Mouse (Mus musculus): ENCODE measurements around the gene Tenm3. TPM values are rescaled to one million over a fixed set of nuclear protein-coding genes. Genes with fewer than 3 reads are reported as not detected.
A peak's percentile ranks its signal among the peaks of the same experiment; 100 is the strongest.

Tenm3 gene
- polyA plus RNA-seq, 1 experiment = 12.8 TPM

GRCm38 (mm10) chr8:48514230-48514629 lies 329.5 kb downstream of the Tenm3 start:
- H3K79me2 ChIP-seq (ENCODE audit: control insufficient read depth, insufficient read depth) = peaks cover 6% of the 10 kb centered on the region
- TF ChIP-seq TCF12 (IDR thresholded peaks at IDR 0.05; ENCODE audit: insufficient read depth, poor library complexity, severe bottlenecking) = no peak
- TF ChIP-seq USF1 (IDR thresholded peaks at IDR 0.05; ENCODE audit: low read depth) = no peak
- TF ChIP-seq TCF3 (IDR thresholded peaks at IDR 0.05; ENCODE audit: insufficient read length, low read depth) = no peak
- H3K4me3 ChIP-seq = no peak overlapping the region
- no peak overlapping the region for H3K4me2 ChIP-seq (ENCODE audit: low read depth)
- no peak overlapping the region for H3ac ChIP-seq (ENCODE audit: control insufficient read depth, insufficient read length)
- H3K27me3 ChIP-seq (ENCODE audit: control insufficient read depth, insufficient read depth, insufficient read length) = no peaks in the 10 kb centered on the region
- no peaks in the 10 kb centered on the region for H3K36me3 ChIP-seq (ENCODE audit: control insufficient read depth, insufficient read depth)

DNA sequence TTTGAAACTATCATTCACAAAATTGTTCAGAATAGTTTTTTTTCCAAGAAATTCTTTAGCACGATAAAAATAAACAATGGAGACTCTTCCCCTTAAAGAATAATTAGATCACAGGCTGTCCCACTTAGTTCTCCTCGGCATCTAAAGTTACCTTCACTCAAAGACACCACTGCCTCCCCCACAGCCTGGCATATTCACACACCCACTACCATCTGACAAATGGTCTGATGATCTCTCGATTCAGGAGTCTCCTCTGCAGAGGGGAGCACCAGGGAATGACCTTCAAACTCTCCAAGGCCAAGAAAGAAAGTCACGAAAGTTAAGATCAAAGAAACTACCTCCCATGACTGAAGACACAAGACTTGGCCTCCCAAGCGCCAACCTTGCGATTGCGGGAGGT lies 329.9 kb downstream of the Tenm3 start:
- H3K4me2 ChIP-seq (ENCODE audit: low read depth) = no peak overlapping the region
- TF ChIP-seq TCF3 (IDR thresholded peaks at IDR 0.05; ENCODE audit: insufficient read length, low read depth) (no peak), POLR2A (IDR thresholded peaks at IDR 0.05; ENCODE audit: insufficient read length, low read depth) (no peak), POLR2AphosphoS2 (IDR thresholded peaks at IDR 0.05; ENCODE audit: insufficient read length, low read depth) (no peak), E2F4 (IDR thresholded peaks at IDR 0.05; ENCODE audit: insufficient read depth) (no peak), MYOG (IDR thresholded peaks at IDR 0.05; ENCODE audit: control insufficient read depth in 1 of 3, insufficient read depth in 1 of 3, insufficient read length in 2 of 3, low read depth in 2 of 3) (no peak)
- H3K36me3 ChIP-seq (ENCODE audit: control insufficient read depth, insufficient read depth) = no peaks in the 10 kb centered on the region
- peaks cover 6% of the 10 kb centered on the region for H3K79me2 ChIP-seq (ENCODE audit: control insufficient read depth, insufficient read depth)
- H3ac ChIP-seq (ENCODE audit: control insufficient read depth, insufficient read length) = no peak overlapping the region
- H3K27me3 ChIP-seq (ENCODE audit: control insufficient read depth, insufficient read depth, insufficient read length) = no peaks in the 10 kb centered on the region
- no peak overlapping the region for H3K4me3 ChIP-seq

DNA sequence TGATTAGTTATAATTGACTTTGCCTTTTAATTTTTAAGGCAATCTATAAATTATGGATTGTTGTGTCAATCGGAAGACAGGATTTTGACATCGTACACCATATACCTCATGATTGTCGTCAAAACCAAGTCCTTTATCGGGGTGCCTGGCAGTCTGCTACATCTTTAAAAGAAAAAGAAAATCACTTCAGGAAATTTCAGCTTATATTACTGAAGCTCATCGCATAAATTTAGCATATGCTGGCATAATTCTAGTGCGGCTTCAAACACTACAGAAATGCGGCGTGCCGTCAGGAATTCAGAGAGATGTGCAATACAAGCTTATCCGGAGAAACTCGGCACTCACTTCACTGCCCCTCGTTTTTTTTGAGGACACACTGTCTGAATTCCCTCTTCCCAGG lies 332.2 kb downstream of the Tenm3 start:
- Histone ChIP-seq H3K4me2 (ENCODE audit: low read depth) (peak overlapping the region; percentile 73), H3K4me3 (peak overlapping the region; percentile 21)
- TF ChIP-seq MYOD1 (IDR thresholded peaks at IDR 0.05; ENCODE audit: control insufficient read depth in 1 of 3, insufficient read length in 2 of 3, low read depth in 2 of 3) (no peak), REST (IDR thresholded peaks at IDR 0.05; ENCODE audit: insufficient read depth, insufficient read length) (no peak), POLR2AphosphoS2 (IDR thresholded peaks at IDR 0.05; ENCODE audit: insufficient read length, low read depth) (no peak), MAX (IDR thresholded peaks at IDR 0.05; ENCODE audit: low read depth) (no peak), MYOG (IDR thresholded peaks at IDR 0.05; ENCODE audit: control insufficient read depth in 1 of 3, insufficient read depth in 1 of 3, insufficient read length in 2 of 3, low read depth in 2 of 3) (no peak), TCF3 (IDR thresholded peaks at IDR 0.05; ENCODE audit: insufficient read length, low read depth) (no peak), TCF12 (IDR thresholded peaks at IDR 0.05; ENCODE audit: insufficient read depth, poor library complexity, severe bottlenecking) (no peak), E2F4 (IDR thresholded peaks at IDR 0.05; ENCODE audit: insufficient read depth) (no peak), CEBPB (IDR thresholded peaks at IDR 0.05; ENCODE audit: insufficient read depth, poor library complexity, severe bottlenecking) (no peak), POLR2A (IDR thresholded peaks at IDR 0.05; ENCODE audit: insufficient read length, low read depth) (no peak), SRF (IDR thresholded peaks at IDR 0.05; ENCODE audit: control insufficient read depth, insufficient read length, low read depth) (no peak)

GRCm38 (mm10) chr8:48511137-48511536 lies 332.6 kb downstream of the Tenm3 start:
- Histone ChIP-seq H3K27me3 (ENCODE audit: control insufficient read depth, insufficient read depth, insufficient read length) (no peaks in the 10 kb centered on the region), H3K4me2 (ENCODE audit: low read depth) (peak overlapping the region; percentile 73), H3K79me2 (ENCODE audit: control insufficient read depth, insufficient read depth) (peaks cover 6% of the 10 kb centered on the region), H3K4me3 (peak overlapping the region; percentile 21), H3ac (ENCODE audit: control insufficient read depth, insufficient read length) (no peak overlapping the region), H3K36me3 (ENCODE audit: control insufficient read depth, insufficient read depth) (no peaks in the 10 kb centered on the region)
- TF ChIP-seq USF1 (IDR thresholded peaks at IDR 0.05; ENCODE audit: low read depth) (no peak), MYOD1 (IDR thresholded peaks at IDR 0.05; ENCODE audit: control insufficient read depth in 1 of 3, insufficient read length in 2 of 3, low read depth in 2 of 3) (no peak), TCF3 (IDR thresholded peaks at IDR 0.05; ENCODE audit: insufficient read length, low read depth) (no peak), TCF12 (IDR thresholded peaks at IDR 0.05; ENCODE audit: insufficient read depth, poor library complexity, severe bottlenecking) (no peak), E2F4 (IDR thresholded peaks at IDR 0.05; ENCODE audit: insufficient read depth) (no peak), MYOG (IDR thresholded peaks at IDR 0.05; ENCODE audit: control insufficient read depth in 1 of 3, insufficient read depth in 1 of 3, insufficient read length in 2 of 3, low read depth in 2 of 3) (no peak), CEBPB (IDR thresholded peaks at IDR 0.05; ENCODE audit: insufficient read depth, poor library complexity, severe bottlenecking) (no peak), SRF (IDR thresholded peaks at IDR 0.05; ENCODE audit: control insufficient read depth, insufficient read length, low read depth) (no peak), POLR2AphosphoS2 (IDR thresholded peaks at IDR 0.05; ENCODE audit: insufficient read length, low read depth) (no peak), POLR2A (IDR thresholded peaks at IDR 0.05; ENCODE audit: insufficient read length, low read depth) (no peak)

More for the DNA sequence above, 332.2 kb downstream of the Tenm3 start:
- Histone ChIP-seq H3K27me3 (ENCODE audit: control insufficient read depth, insufficient read depth, insufficient read length) (no peaks in the 10 kb centered on the region), H3K36me3 (ENCODE audit: control insufficient read depth, insufficient read depth) (no peaks in the 10 kb centered on the region), H3K79me2 (ENCODE audit: control insufficient read depth, insufficient read depth) (peaks cover 6% of the 10 kb centered on the region), H3ac (ENCODE audit: control insufficient read depth, insufficient read length) (no peak overlapping the region)

- no peak for TF ChIP-seq TCF12 (IDR thresholded peaks at IDR 0.05; ENCODE audit: insufficient read depth, poor library complexity, severe bottlenecking)
- no peak for TF ChIP-seq POLR2AphosphoS2 (IDR thresholded peaks at IDR 0.05; ENCODE audit: insufficient read length, low read depth)
- Histone ChIP-seq H3K27me3 (ENCODE audit: control insufficient read depth, insufficient read depth, insufficient read length) (no peaks in the 10 kb centered on the region), H3K79me2 (ENCODE audit: control insufficient read depth, insufficient read depth) (peaks cover 6% of the 10 kb centered on the region), H3ac (ENCODE audit: control insufficient read depth, insufficient read length) (no peak overlapping the region), H3K4me3 (no peak overlapping the region), H3K4me2 (ENCODE audit: low read depth) (no peak overlapping the region), H3K36me3 (ENCODE audit: control insufficient read depth, insufficient read depth) (no peaks in the 10 kb centered on the region)
These were observed 334.8 kb downstream of the Tenm3 start for GRCm38 (mm10) chr8:48508641-48509599.
